ENCODE assay signal across 7 mouse cellular contexts in the genomic region with DNA sequence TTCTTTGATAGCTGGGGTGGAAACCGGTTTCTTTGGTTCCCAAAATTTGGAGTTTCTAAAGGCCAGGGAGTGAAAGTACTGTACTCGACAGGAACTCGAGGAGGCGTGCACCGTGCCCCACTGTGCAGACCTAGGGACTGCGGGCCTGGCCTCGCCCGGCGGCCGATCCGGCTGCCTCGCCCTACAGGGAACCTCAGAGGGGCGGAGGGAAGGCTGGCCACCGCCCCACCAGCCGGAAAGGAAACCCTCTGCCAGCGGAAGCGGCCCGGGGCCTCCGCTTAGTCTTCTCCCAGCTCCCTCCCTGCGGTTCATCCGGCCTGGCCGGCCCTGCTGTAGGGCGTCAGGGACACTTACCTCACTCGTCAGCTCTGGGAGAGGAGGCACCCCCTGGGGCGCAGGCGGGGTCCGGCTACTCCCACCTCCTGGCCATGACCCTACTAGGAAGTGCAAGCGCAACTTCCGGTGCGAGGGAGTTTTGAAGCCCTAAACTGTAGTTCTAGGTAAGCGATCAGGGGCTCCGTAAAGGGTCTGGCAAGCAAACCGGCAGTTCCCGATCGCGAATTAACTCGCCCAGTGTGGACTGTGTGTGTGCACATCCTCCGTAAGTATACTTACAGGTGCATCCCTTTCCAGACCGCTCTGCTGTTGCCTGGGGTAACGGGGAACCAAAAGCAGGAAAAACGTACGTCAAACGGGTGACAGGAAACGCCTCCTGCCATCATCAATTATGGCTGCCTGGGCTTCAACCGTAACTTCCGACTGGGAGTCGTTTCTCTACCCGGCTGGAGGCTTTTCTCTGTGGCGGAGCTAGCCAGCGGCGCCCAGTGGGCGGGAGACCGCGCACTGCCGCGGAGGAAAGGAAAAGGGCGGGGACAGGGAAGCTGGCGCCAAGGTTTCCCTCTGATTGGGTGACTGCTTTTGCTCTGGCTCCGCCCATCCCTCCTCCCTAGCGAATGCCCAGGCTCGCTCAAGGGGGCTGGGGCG. TPM values are rescaled to one million over a fixed set of nuclear protein-coding genes. Genes with fewer than 3 reads are reported as not detected.
DNase-seq lines count a peak whose midpoint lies in the region; ATAC-seq lines count a peak whose summit lies in the region.

A gene (plus strand): TSS at position 505 of the 984 bp plus-strand sequence.
A gene (minus strand): TSS at position 826 of the 984 bp plus-strand sequence.

- H3K36me3 ChIP-seq in embryonic facial prominence, embryonic 12.5 days = 0 out of 2 replicates have a peak, but pooled peaks cover 5% of the 10 kb centered on the region
- no peaks in the 10 kb centered on the region for H3K36me3 ChIP-seq in limb, embryonic 11.5 days (ENCODE audit: control insufficient read depth, insufficient read depth, low read length)
- H3K36me3 ChIP-seq in midbrain, embryonic 14.5 days (ENCODE audit: control insufficient read depth, insufficient read depth, low read length) = 0 out of 2 replicates have a peak, but pooled peaks cover 3% of the 10 kb centered on the region

- H3K9ac ChIP-seq in embryonic facial prominence, embryonic 12.5 days = peak within 1 kb of the TSS; percentile 98
- H3K9ac ChIP-seq in limb, embryonic 11.5 days (ENCODE audit: low read length) = peak within 1 kb of the TSS; percentile 93
- peak within 1 kb of the TSS; percentile 88 for H3K9ac ChIP-seq in midbrain, embryonic 14.5 days (replicated peaks; ENCODE audit: low read length)

- H3K27ac ChIP-seq in embryonic facial prominence, embryonic 12.5 days = peak within 1 kb of the TSS; percentile 98
- H3K27ac ChIP-seq in limb, embryonic 11.5 days (replicated peaks; ENCODE audit: low read depth, low read length) = peak within 1 kb of the TSS; percentile 97
- peak within 1 kb of the TSS; percentile 96 for H3K27ac ChIP-seq in midbrain, embryonic 14.5 days (replicated peaks; ENCODE audit: low read depth, low read length)

- H3K27me3 ChIP-seq in embryonic facial prominence, embryonic 12.5 days = no peaks in the 10 kb centered on the region
- no peaks in the 10 kb centered on the region for H3K27me3 ChIP-seq in limb, embryonic 11.5 days (ENCODE audit: control insufficient read depth, insufficient read depth, low read length)
- no peaks in the 10 kb centered on the region for H3K27me3 ChIP-seq in midbrain, embryonic 14.5 days (ENCODE audit: control insufficient read depth, insufficient read depth, low read length)

- peak within 1 kb of the TSS; percentile 52 for H3K4me2 ChIP-seq in embryonic facial prominence, embryonic 12.5 days (replicated peaks)
- H3K4me2 ChIP-seq in limb, embryonic 11.5 days (ENCODE audit: low read depth, severe bottlenecking) = peak within 1 kb of the TSS; percentile 41
- peak within 1 kb of the TSS; percentile 66 for H3K4me2 ChIP-seq in midbrain, embryonic 14.5 days (ENCODE audit: low read length)

- peak; percentile 97 for DNase-seq in adrenal gland, postnatal 25 days
- DNase-seq in heart, adult 11 months = peak; percentile 100
- DNase-seq in kidney, adult 18-20 months = peak; percentile 98
- peak; percentile 97 for DNase-seq in limb, embryonic 11.5 days (ENCODE audit: low spot score)
- peak; percentile 99 for DNase-seq in midbrain, embryonic 14.5 days
- DNase-seq in spleen, adult 18-20 months = peak; percentile 96 to 98

- H3K4me3 ChIP-seq in embryonic facial prominence, embryonic 12.5 days = peak within 1 kb of the TSS; percentile 90
- H3K4me3 ChIP-seq in limb, embryonic 11.5 days (ENCODE audit: low read depth, low read length) = peak within 1 kb of the TSS; percentile 85
- peak within 1 kb of the TSS; percentile 79 for H3K4me3 ChIP-seq in midbrain, embryonic 14.5 days (replicated peaks; ENCODE audit: low read depth, low read length)

- under 1% methylated on average over 61 of the region's 62 CpGs for WGBS in embryonic facial prominence, embryonic 12.5 days
- WGBS in limb, embryonic 11.5 days = under 1% methylated on average over 61 of the region's 62 CpGs
- under 1% methylated on average over 59 of the region's 62 CpGs for WGBS in midbrain, embryonic 14.5 days

- peak; percentile 91 for ATAC-seq in embryonic facial prominence, embryonic 12.5 days (ENCODE audit: insufficient number of reproducible peaks, insufficient read depth, low FRiP score, low TSS enrichment)
- peak; percentile 95 for ATAC-seq in limb, embryonic 11.5 days (ENCODE audit: insufficient number of reproducible peaks, low FRiP score, low TSS enrichment, low read depth)
- peak; percentile 95 for ATAC-seq in midbrain, embryonic 14.5 days (ENCODE audit: low FRiP score, low TSS enrichment)

- peaks cover 9% of the 10 kb centered on the region for H3K4me1 ChIP-seq in embryonic facial prominence, embryonic 12.5 days
- peaks cover 3% of the 10 kb centered on the region; the same call in 1 of the 2 replicates for H3K4me1 ChIP-seq in limb, embryonic 11.5 days (ENCODE audit: control insufficient read depth, insufficient read depth, low read length)
- H3K4me1 ChIP-seq in midbrain, embryonic 14.5 days (ENCODE audit: control insufficient read depth, insufficient read depth, low read length) = peaks cover 21% of the 10 kb centered on the region

- no peaks in the 10 kb centered on the region for H3K9me3 ChIP-seq in embryonic facial prominence, embryonic 12.5 days
- no peaks in the 10 kb centered on the region for H3K9me3 ChIP-seq in limb, embryonic 11.5 days (ENCODE audit: control insufficient read depth, low read length)
- no peaks in the 10 kb centered on the region for H3K9me3 ChIP-seq in midbrain, embryonic 14.5 days (ENCODE audit: control insufficient read depth, low read length)

RNA-seq across cellular contexts. Expression of the first gene that starts in this region (rescaled TPM):
- 48.5 and 53.0 TPM in 2 replicates for total RNA-seq in adrenal gland, postnatal 25 days (2021)
- polyA plus RNA-seq in embryonic facial prominence, embryonic 12.5 days (2016; fragmentation: Nextera tagmentation; extraction: Ambion mirVana) = 55.2 and 57.0 TPM in 2 replicates
- polyA plus RNA-seq in limb, embryonic 11.5 days (2014; fragmentation: Nextera tagmentation; extraction: Ambion mirVana) = 52.3 and 60.8 TPM in 2 replicates
- polyA plus RNA-seq in midbrain, embryonic 14.5 days (2014; fragmentation: Nextera tagmentation; extraction: Ambion mirVana) = 59.9 and 76.7 TPM in 2 replicates

RNA-seq across cellular contexts. Expression of the second gene that starts in this region (rescaled TPM):
- total RNA-seq in adrenal gland, postnatal 25 days (2021) = 29.3 and 30.2 TPM in 2 replicates
- polyA plus RNA-seq in embryonic facial prominence, embryonic 12.5 days (2016; fragmentation: Nextera tagmentation; extraction: Ambion mirVana) = 88.3 and 90.6 TPM in 2 replicates
- polyA plus RNA-seq in limb, embryonic 11.5 days (2014; fragmentation: Nextera tagmentation; extraction: Ambion mirVana) = 98.0 and 100 TPM in 2 replicates
- polyA plus RNA-seq in midbrain, embryonic 14.5 days (2014; fragmentation: Nextera tagmentation; extraction: Ambion mirVana) = 134 and 163 TPM in 2 replicates

Comparison
In these comparisons a context has a peak if more than half of its experiments do, and no peak if none do; other contexts are left out.
1. Peak in every context shown above with its lines: DNase-seq, ATAC-seq, H3K4me3 ChIP-seq and H3K27ac ChIP-seq.